In genomic region chr2:35618981-35619380, GRCm38 (mm10) we compare ENCODE assay signal across 10 mouse cellular contexts.
DNase-seq lines count a peak whose midpoint lies in the region; ATAC-seq lines count a peak whose summit lies in the region.
"Had no signal": no experiment of that assay in that cellular context is flagged by ENCODE, and none has a peak within 500 bp of the region (broad histone marks: within the 10 kb centered on the region; RNA-seq: fewer than 3 reads in every experiment).

No protein-coding gene starts in this region.

- WGBS in forebrain, embryonic 14.5 days, result 77% methylated on average over 7 of the region's 7 CpGs
- WGBS in forebrain, embryonic 12.5 days, result 60% methylated on average over 7 of the region's 7 CpGs
- 80% methylated on average over 7 of the region's 7 CpGs for WGBS in hindbrain, embryonic 10.5 days
- WGBS in hindbrain, embryonic 14.5 days, result 81% methylated on average over 7 of the region's 7 CpGs
- 70% methylated on average over 7 of the region's 7 CpGs for WGBS in embryonic facial prominence, embryonic 11.5 days
- WGBS in limb, embryonic 12.5 days, result 63% methylated on average over 7 of the region's 7 CpGs

- H3K9me3 ChIP-seq in forebrain, embryonic 14.5 days (replicated peaks; ENCODE audit: control insufficient read depth, low read length), result no peaks in the 10 kb centered on the region
- H3K9me3 ChIP-seq in forebrain, embryonic 12.5 days, result no peaks in the 10 kb centered on the region
- no peaks in the 10 kb centered on the region for H3K9me3 ChIP-seq in hindbrain, embryonic 10.5 days
- H3K9me3 ChIP-seq in hindbrain, embryonic 14.5 days (ENCODE audit: control insufficient read depth, low read length), result no peaks in the 10 kb centered on the region
- H3K9me3 ChIP-seq in embryonic facial prominence, embryonic 11.5 days (replicated peaks; ENCODE audit: control insufficient read depth, low read length), result no peaks in the 10 kb centered on the region
- H3K9me3 ChIP-seq in limb, embryonic 12.5 days, result no peaks in the 10 kb centered on the region

- H3K4me3 ChIP-seq in forebrain, embryonic 14.5 days (ENCODE audit: low read depth, low read length), result no peak overlapping the region
- no peak overlapping the region for H3K4me3 ChIP-seq in forebrain, embryonic 12.5 days (replicated peaks)
- no peak overlapping the region for H3K4me3 ChIP-seq in hindbrain, embryonic 10.5 days
- H3K4me3 ChIP-seq in hindbrain, embryonic 14.5 days (replicated peaks; ENCODE audit: low read length), result no peak overlapping the region
- H3K4me3 ChIP-seq in embryonic facial prominence, embryonic 11.5 days (ENCODE audit: low read depth, low read length), result no peak overlapping the region
- H3K4me3 ChIP-seq in limb, embryonic 12.5 days (replicated peaks), result no peak overlapping the region

- peak; percentile 31 for DNase-seq in forebrain, embryonic 14.5 days (ENCODE audit: low spot score)
- no peak for DNase-seq in hindbrain, embryonic 10.5 days (ENCODE audit: low spot score)
- DNase-seq in hindbrain, embryonic 14.5 days (ENCODE audit: low spot score), result no peak
- DNase-seq in embryonic facial prominence, embryonic 11.5 days (ENCODE audit: low spot score), result no peak
- no peak for DNase-seq in left cerebral cortex, postnatal 10 days (ENCODE audit: extremely low spot score in 1 of 2, low spot score in 2 of 2)
- DNase-seq: right cerebral cortex, postnatal 4 days had no signal

- no peaks in the 10 kb centered on the region for H3K27me3 ChIP-seq in forebrain, embryonic 14.5 days (replicated peaks; ENCODE audit: control insufficient read depth, insufficient read depth, low read length)
- H3K27me3 ChIP-seq in forebrain, embryonic 12.5 days, result no peaks in the 10 kb centered on the region
- no peaks in the 10 kb centered on the region for H3K27me3 ChIP-seq in hindbrain, embryonic 10.5 days (ENCODE audit: insufficient read depth, poor library complexity, severe bottlenecking)
- H3K27me3 ChIP-seq in hindbrain, embryonic 14.5 days (ENCODE audit: control insufficient read depth, insufficient read depth, low read length), result no peaks in the 10 kb centered on the region
- H3K27me3 ChIP-seq in embryonic facial prominence, embryonic 11.5 days (ENCODE audit: control insufficient read depth, insufficient read depth, low read length), result no peaks in the 10 kb centered on the region
- H3K27me3 ChIP-seq in limb, embryonic 12.5 days, result no peaks in the 10 kb centered on the region

- no peak overlapping the region for H3K9ac ChIP-seq in forebrain, embryonic 14.5 days (ENCODE audit: low read length)
- no peak overlapping the region for H3K9ac ChIP-seq in forebrain, embryonic 12.5 days
- H3K9ac ChIP-seq in hindbrain, embryonic 14.5 days, result no peak overlapping the region
- no peak overlapping the region for H3K9ac ChIP-seq in embryonic facial prominence, embryonic 11.5 days (replicated peaks; ENCODE audit: low read length)
- H3K9ac ChIP-seq in limb, embryonic 12.5 days (replicated peaks), result peak overlapping the region; percentile 12; the same call in 1 of the 2 replicates

- intact Hi-C loops in left cerebral cortex, postnatal 10 days (cut with DNase I), result no loop called here

- H3K4me2 ChIP-seq in forebrain, embryonic 14.5 days (ENCODE audit: low read length), result no peak overlapping the region
- H3K4me2 ChIP-seq in forebrain, embryonic 12.5 days, result no peak overlapping the region
- H3K4me2 ChIP-seq in hindbrain, embryonic 14.5 days (replicated peaks), result no peak overlapping the region
- no peak overlapping the region for H3K4me2 ChIP-seq in embryonic facial prominence, embryonic 11.5 days (ENCODE audit: low read depth, low read length)
- H3K4me2 ChIP-seq in limb, embryonic 12.5 days, result peak overlapping the region; percentile 56

- peaks cover 35% of the 10 kb centered on the region for H3K4me1 ChIP-seq in forebrain, embryonic 14.5 days (ENCODE audit: control insufficient read depth, insufficient read depth, low read length)
- peaks cover 58% of the 10 kb centered on the region for H3K4me1 ChIP-seq in forebrain, embryonic 12.5 days
- peaks cover 95% of the 10 kb centered on the region for H3K4me1 ChIP-seq in hindbrain, embryonic 10.5 days (replicated peaks)
- peaks cover 23% of the 10 kb centered on the region for H3K4me1 ChIP-seq in hindbrain, embryonic 14.5 days (replicated peaks; ENCODE audit: control insufficient read depth, insufficient read depth, low read length)
- H3K4me1 ChIP-seq in embryonic facial prominence, embryonic 11.5 days (ENCODE audit: control insufficient read depth, insufficient read depth, low read length), result peaks cover 24% of the 10 kb centered on the region
- peaks cover 80% of the 10 kb centered on the region for H3K4me1 ChIP-seq in limb, embryonic 12.5 days (replicated peaks)

- no peak overlapping the region for H3K27ac ChIP-seq in forebrain, embryonic 14.5 days (ENCODE audit: low read depth, low read length)
- H3K27ac ChIP-seq in forebrain, embryonic 12.5 days, result no peak overlapping the region
- H3K27ac ChIP-seq in hindbrain, embryonic 10.5 days, result peak overlapping the region; percentile 86
- H3K27ac ChIP-seq in hindbrain, embryonic 14.5 days, result no peak overlapping the region
- H3K27ac ChIP-seq in embryonic facial prominence, embryonic 11.5 days (replicated peaks; ENCODE audit: low read depth, low read length), result peak overlapping the region; percentile 75
- peak overlapping the region; percentile 94 for H3K27ac ChIP-seq in limb, embryonic 12.5 days

- ATAC-seq in forebrain, embryonic 14.5 days, result no peak
- ATAC-seq in forebrain, embryonic 12.5 days (ENCODE audit: low FRiP score), result no peak
- ATAC-seq in hindbrain, embryonic 14.5 days (ENCODE audit: low FRiP score), result no peak
- ATAC-seq in embryonic facial prominence, embryonic 11.5 days (replicated peaks; ENCODE audit: insufficient number of reproducible peaks, low FRiP score, low TSS enrichment, low read depth), result no peak
- ATAC-seq in limb, embryonic 12.5 days (ENCODE audit: insufficient number of reproducible peaks, insufficient read depth, low FRiP score, low TSS enrichment, low read depth), result no peak
- no peak for ATAC-seq in CD4-positive, CD25-positive, alpha-beta regulatory T cell, adult 4 months
- ATAC-seq: hindbrain, embryonic 16.5 days had no signal

- H3K36me3 ChIP-seq in forebrain, embryonic 14.5 days (ENCODE audit: control insufficient read depth, insufficient read depth, low read length), result no peaks in the 10 kb centered on the region
- H3K36me3 ChIP-seq in forebrain, embryonic 12.5 days (replicated peaks), result no peaks in the 10 kb centered on the region
- no peaks in the 10 kb centered on the region for H3K36me3 ChIP-seq in hindbrain, embryonic 10.5 days
- no peaks in the 10 kb centered on the region for H3K36me3 ChIP-seq in hindbrain, embryonic 14.5 days (replicated peaks; ENCODE audit: control insufficient read depth, insufficient read depth)
- no peaks in the 10 kb centered on the region for H3K36me3 ChIP-seq in embryonic facial prominence, embryonic 11.5 days (replicated peaks; ENCODE audit: control insufficient read depth, insufficient read depth, low read depth, low read length)
- H3K36me3 ChIP-seq in limb, embryonic 12.5 days, result no peaks in the 10 kb centered on the region

Comparison
In these comparisons a context has a peak if more than half of its experiments do, and no peak if none do; other contexts are left out.
1. H3K27ac ChIP-seq: peak in hindbrain, embryonic 10.5 days (single experiment), embryonic facial prominence, embryonic 11.5 days (single experiment) and limb, embryonic 12.5 days (single experiment); none in forebrain, embryonic 14.5 days (single experiment), forebrain, embryonic 12.5 days (single experiment) and hindbrain, embryonic 14.5 days (single experiment).